Mouse (Mus musculus) midbrain, postnatal 0 days (tissue): Measurements from ENCODE around the gene Gdpd4. TPM values are rescaled to one million over a fixed set of nuclear protein-coding genes. Genes with fewer than 3 reads are reported as not detected.

Source experiments
- ATAC-seq: fragments of 200-750 bp; cut with Nextera tagmentation; 2 replicates; pipeline ENCODE4 v1.8.0; 2017; ENCODE audit warnings: moderate number of reproducible peaks, mild to moderate bottlenecking, moderate TSS enrichment, moderate library complexity; ENCODE audit not compliant: low FRiP score
- DNase-seq: peaks from one replicate; pipeline ENCODE4 v3.0.0-alpha.2; 2015; ENCODE audit warnings: low spot score
- H3K27ac ChIP-seq: fragments of 300-500 bp; sonication (generic); 2 replicates; pipeline ENCODE4 v1.5.1; 2014; ENCODE audit warnings: low read depth, mild to moderate bottlenecking, low read length, mixed read lengths
- H3K27me3 ChIP-seq: fragments of 300-500 bp; sonication (generic); 2 replicates; pipeline ENCODE4 v1.6.1; 2014; ENCODE audit warnings: low read length, control low read depth, mixed read lengths; ENCODE audit not compliant: insufficient read depth
- H3K36me3 ChIP-seq: fragments of 300-500 bp; sonication (generic); 2 replicates; pipeline ENCODE4 v1.6.1; 2014; ENCODE audit warnings: low read length, control low read depth, mixed read lengths; ENCODE audit not compliant: insufficient read depth
- H3K4me1 ChIP-seq: fragments of 300-500 bp; sonication (generic); 2 replicates; pipeline ENCODE4 v1.6.1; 2014; ENCODE audit warnings: mild to moderate bottlenecking, control low read depth, antibody characterized with exemption, low read length, mixed read lengths; ENCODE audit not compliant: insufficient read depth
- H3K4me2 ChIP-seq: fragments of 300-500 bp; sonication (generic); 2 replicates; pipeline ENCODE4 v1.6.1; 2014; ENCODE audit warnings: low read depth, mild to moderate bottlenecking, low read length, mixed read lengths; ENCODE audit not compliant: poor library complexity, severe bottlenecking
- H3K4me3 ChIP-seq: fragments of 300-500 bp; sonication (generic); 2 replicates; pipeline ENCODE4 v1.5.1; 2014; ENCODE audit warnings: low read depth, mild to moderate bottlenecking, low read length, moderate library complexity
- H3K9ac ChIP-seq: fragments of 300-500 bp; sonication (generic); replicated peaks from 2 replicates; pipeline ENCODE4 v1.6.1; 2014; ENCODE audit warnings: mild to moderate bottlenecking, low read length, moderate library complexity, mixed read lengths; ENCODE audit not compliant: poor library complexity, severe bottlenecking
- H3K9me3 ChIP-seq: fragments of 300-500 bp; sonication (generic); 2 replicates; pipeline ENCODE4 v1.6.1; 2016; ENCODE audit warnings: low read length, control low read depth
- CTCF ChIP-seq: IDR thresholded peaks from 2 replicates; pipeline ENCODE4 v1.5.1; 2016; ENCODE audit warnings: antibody characterized with exemption, mild to moderate bottlenecking
- WGBS: fragments of 180-500 bp; shearing (Covaris S2); extraction: QIAGEN DNeasy Blood & Tissue Kit; methylation state at CpG from one replicate; pipeline ENCODE4 v1.1.7; 2014; 5-methylcytosine and 5-hydroxymethylcytosine counted together
- polyA plus RNA-seq: library from polyadenylated mRNA; unstranded; fragments of >200 nt; fragmentation: Nextera tagmentation; extraction: Ambion mirVana; gene quantifications from 2 replicates; pipeline ENCODE4 v1.2.1, GENCODE M21; 2015
- total RNA-seq: library from RNA; depleted of rRNA; stranded (reverse); fragments of >200 nt; gene quantifications from 2 replicates; pipeline ENCODE4 v1.2.3, GENCODE M21; 2014

The Gdpd4 gene
- total and polyA plus RNA-seq, 2 experiments from 2014 or later, result not detected

GRCm38 (mm10) chr7:97925819-97926218 lies 6.1 kb downstream of the Gdpd4 start:
- Histone ChIP-seq H3K9ac (no peak overlapping the region), H3K27me3 (no peaks in the 10 kb centered on the region), H3K36me3 (no peaks in the 10 kb centered on the region), H3K4me2 (no peak overlapping the region), H3K27ac (no peak overlapping the region), H3K4me3 (no peak overlapping the region), H3K9me3 (no peaks in the 10 kb centered on the region), H3K4me1 (no peaks in the 10 kb centered on the region)
- DNase-seq (no peak), ATAC-seq (no peak)
- no peak for TF ChIP-seq CTCF
- 78% methylated on average over 1 of the region's 1 CpGs for WGBS

GRCm38 (mm10) chr7:97926978-97927377 lies 7.2 kb downstream of the Gdpd4 start:
- H3K27ac ChIP-seq, result no peak overlapping the region
- no peak overlapping the region for H3K4me2 ChIP-seq
- no peaks in the 10 kb centered on the region for H3K36me3 ChIP-seq
- 74% methylated on average over 5 of the region's 5 CpGs for WGBS
- no peak overlapping the region for H3K4me3 ChIP-seq
- H3K9ac ChIP-seq, result no peak overlapping the region
- no peaks in the 10 kb centered on the region for H3K4me1 ChIP-seq
- H3K27me3 ChIP-seq, result no peaks in the 10 kb centered on the region
- no peak for ATAC-seq
- DNase-seq, result no peak
- no peaks in the 10 kb centered on the region for H3K9me3 ChIP-seq
- TF ChIP-seq CTCF, result no peak

- TF ChIP-seq CTCF, result no peak
- H3K9me3 ChIP-seq, result no peaks in the 10 kb centered on the region
- no peak for DNase-seq
- no peak overlapping the region for H3K9ac ChIP-seq
- no peak overlapping the region for H3K4me2 ChIP-seq
- ATAC-seq, result no peak
- 83% methylated on average over 1 of the region's 1 CpGs for WGBS
- H3K27me3 ChIP-seq, result no peaks in the 10 kb centered on the region
- no peak overlapping the region for H3K27ac ChIP-seq
- H3K36me3 ChIP-seq, result no peaks in the 10 kb centered on the region
- no peaks in the 10 kb centered on the region for H3K4me1 ChIP-seq
- no peak overlapping the region for H3K4me3 ChIP-seq
Measured at GRCm38 (mm10) chr7:97944485-97944884, 24.7 kb downstream of the Gdpd4 start.

DNA sequence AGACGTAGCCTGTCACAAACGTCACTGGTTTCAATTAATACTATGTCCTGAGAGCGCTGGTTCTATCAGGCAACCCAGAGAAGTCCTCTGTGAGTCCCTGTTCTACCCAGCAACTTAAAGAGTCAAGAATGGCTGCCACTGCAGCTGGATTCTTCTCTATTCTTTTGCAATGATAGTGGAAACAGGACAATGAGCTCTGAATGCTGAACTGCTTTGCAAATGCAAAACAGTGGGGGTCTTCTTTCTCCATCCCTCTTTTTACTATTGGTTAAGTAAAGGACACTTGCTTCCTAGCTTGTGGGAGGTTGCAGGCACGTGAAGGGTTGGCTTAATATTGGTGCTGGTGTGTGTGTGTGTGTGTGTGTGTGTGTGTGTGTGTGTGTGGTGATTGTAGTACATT lies 52.7 kb downstream of the Gdpd4 start:
- H3K9ac ChIP-seq, result no peak overlapping the region
- no peak for ATAC-seq
- H3K9me3 ChIP-seq, result no peaks in the 10 kb centered on the region
- no peaks in the 10 kb centered on the region for H3K4me1 ChIP-seq
- H3K4me3 ChIP-seq, result no peak overlapping the region
- no peak for TF ChIP-seq CTCF
- H3K27me3 ChIP-seq, result no peaks in the 10 kb centered on the region
- H3K27ac ChIP-seq, result no peak overlapping the region
- WGBS, result 19% methylated on average over 4 of the region's 4 CpGs
- no peaks in the 10 kb centered on the region for H3K36me3 ChIP-seq
- H3K4me2 ChIP-seq, result no peak overlapping the region
- no peak for DNase-seq

DNA sequence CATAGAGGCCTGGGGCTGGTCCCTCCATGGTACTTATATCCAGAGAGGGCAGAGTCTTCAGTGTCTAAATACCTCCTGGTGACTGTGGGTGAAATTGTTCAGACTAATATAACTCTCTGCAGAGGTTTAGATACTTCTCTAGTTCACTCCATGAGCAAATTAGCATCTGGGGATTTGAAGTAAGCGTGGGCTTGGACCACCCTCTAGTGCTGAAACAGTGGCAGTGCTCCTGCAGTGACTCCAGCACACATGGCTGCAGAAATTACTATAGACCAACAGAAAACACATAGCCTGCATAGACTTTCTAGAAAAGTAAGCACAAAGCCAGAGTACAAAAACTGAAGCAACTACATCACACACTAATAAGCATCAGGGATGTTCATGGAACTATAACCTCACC lies 57.7 kb downstream of the Gdpd4 start:
- ATAC-seq (peak; percentile 83), DNase-seq (peak; percentile 85)
- Histone ChIP-seq H3K4me2 (no peak overlapping the region), H3K9me3 (no peaks in the 10 kb centered on the region), H3K27me3 (no peaks in the 10 kb centered on the region), H3K4me1 (no peaks in the 10 kb centered on the region), H3K9ac (no peak overlapping the region), H3K36me3 (no peaks in the 10 kb centered on the region), H3K4me3 (no peak overlapping the region), H3K27ac (no peak overlapping the region)
- TF ChIP-seq CTCF, result peak; percentile 95
- 6% methylated on average over 1 of the region's 1 CpGs for WGBS

DNA sequence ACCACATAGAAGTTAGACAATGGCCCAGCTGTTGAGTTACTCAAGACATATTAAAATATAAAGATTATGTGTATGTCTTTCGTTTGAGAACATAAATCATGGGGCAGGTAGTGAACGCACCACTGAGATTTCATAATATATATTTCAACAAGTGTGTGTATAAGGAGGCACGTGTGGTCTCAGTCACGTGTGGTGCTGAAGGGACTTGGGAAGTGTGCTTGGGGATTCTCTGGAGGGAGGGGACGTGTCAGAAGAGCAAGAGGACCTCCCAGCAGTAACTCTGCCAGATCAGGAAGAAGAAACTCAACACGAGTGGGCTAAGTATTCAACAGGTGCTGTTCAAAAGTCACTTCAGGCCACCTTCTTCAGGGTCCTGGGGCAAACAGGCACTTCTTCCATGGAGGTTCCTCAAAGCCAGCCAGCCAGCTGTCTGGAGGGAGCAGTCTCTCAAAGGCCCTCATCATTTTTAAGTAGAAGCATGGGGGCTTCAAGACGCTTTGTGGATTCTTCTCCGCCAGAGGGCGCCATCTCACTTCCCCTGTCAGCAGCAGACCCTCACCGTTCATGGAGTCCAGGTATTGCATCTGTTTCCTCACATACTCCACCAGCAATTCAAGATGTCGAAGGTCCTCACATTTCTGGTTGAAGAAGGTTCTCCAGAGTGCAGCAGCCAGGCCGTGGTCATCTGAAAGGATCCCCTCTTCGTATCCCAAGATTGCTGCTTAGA lies 64.5 kb downstream of the Gdpd4 start:
- H3K9ac ChIP-seq, result no peak overlapping the region
- no peak overlapping the region for H3K27ac ChIP-seq
- no peak overlapping the region for H3K4me2 ChIP-seq
- H3K27me3 ChIP-seq, result no peaks in the 10 kb centered on the region
- peak; percentile 57 for TF ChIP-seq CTCF
- ATAC-seq, result no peak
- no peak overlapping the region for H3K4me3 ChIP-seq
- no peaks in the 10 kb centered on the region for H3K36me3 ChIP-seq
- H3K9me3 ChIP-seq, result no peaks in the 10 kb centered on the region
- peak; percentile 28 for DNase-seq
- H3K4me1 ChIP-seq, result no peaks in the 10 kb centered on the region
- 55% methylated on average over 13 of the region's 13 CpGs for WGBS
